In genomic region chr19:38004809-38005380, GRCm38 (mm10) we compare ENCODE assay signal across 13 mouse cellular contexts. TPM values are rescaled to one million over a fixed set of nuclear protein-coding genes. Genes with fewer than 3 reads are reported as not detected.
DNase-seq lines count a peak whose midpoint lies in the region; ATAC-seq and TF ChIP-seq lines count a peak whose summit lies in the region.
"Had no signal": no experiment of that assay in that cellular context is flagged by ENCODE, and none has a peak within 500 bp of the region (broad histone marks: within the 10 kb centered on the region; RNA-seq: fewer than 3 reads in every experiment).

No protein-coding gene starts in this region.

- no peak for TF ChIP-seq POLR2A in limb, embryonic 14.5 days (IDR thresholded peaks at IDR 0.05; ENCODE audit: borderline replicate concordance, extremely low read depth, insufficient read depth, insufficient read length)

- no peak overlapping the region for H3K9ac ChIP-seq in limb, embryonic 14.5 days (ENCODE audit: low read depth, low read length, severe bottlenecking)
- no peak overlapping the region for H3K9ac ChIP-seq in stomach, embryonic 14.5 days (replicated peaks; ENCODE audit: low read depth, low read length)
- H3K9ac ChIP-seq: forebrain, embryonic 15.5 days had no signal

- WGBS in limb, embryonic 14.5 days: 76% methylated on average over 8 of the region's 8 CpGs
- 84% methylated on average over 8 of the region's 8 CpGs for WGBS in limb, embryonic 10.5 days
- WGBS in stomach, embryonic 14.5 days: 75% methylated on average over 8 of the region's 8 CpGs

- no peak for ATAC-seq in limb, embryonic 14.5 days (ENCODE audit: low FRiP score, low read depth)
- ATAC-seq in stomach, embryonic 14.5 days (ENCODE audit: insufficient number of reproducible peaks, insufficient read depth, low FRiP score, low read depth): no peak
- ATAC-seq in monocyte, adult 5-6 weeks (replicated peaks; ENCODE audit: insufficient number of reproducible peaks, low FRiP score, low TSS enrichment, poor library complexity, severe bottlenecking): no peak
- ATAC-seq: forebrain, embryonic 15.5 days had no signal

- no peak overlapping the region for H3K4me2 ChIP-seq in limb, embryonic 14.5 days (replicated peaks; ENCODE audit: low read depth, low read length, severe bottlenecking)
- no peak overlapping the region for H3K4me2 ChIP-seq in stomach, embryonic 14.5 days (replicated peaks; ENCODE audit: low read depth, low read length)
- H3K4me2 ChIP-seq: forebrain, embryonic 15.5 days had no signal

- no peak overlapping the region for H3K27ac ChIP-seq in limb, embryonic 14.5 days (replicated peaks; ENCODE audit: low read depth, low read length)
- H3K27ac ChIP-seq in limb, embryonic 10.5 days: no peak overlapping the region
- H3K27ac ChIP-seq in stomach, embryonic 14.5 days (ENCODE audit: low read length): peak overlapping the region; percentile 39; the same call in 1 of the 2 replicates
- H3K27ac ChIP-seq: forebrain, embryonic 15.5 days; left cerebral cortex, adult 2 months had no signal

- H3K4me3 ChIP-seq in limb, embryonic 14.5 days (replicated peaks; ENCODE audit: low read length): no peak overlapping the region
- no peak overlapping the region for H3K4me3 ChIP-seq in limb, embryonic 10.5 days
- H3K4me3 ChIP-seq in stomach, embryonic 14.5 days (ENCODE audit: low read depth, low read length): no peak overlapping the region
- H3K4me3 ChIP-seq: forebrain, embryonic 15.5 days; left cerebral cortex, adult 2 months; megakaryocyte, embryonic 14.5 days had no signal

- H3K36me3 ChIP-seq in limb, embryonic 14.5 days (ENCODE audit: control insufficient read depth, insufficient read depth, low read length): no peaks in the 10 kb centered on the region
- no peaks in the 10 kb centered on the region for H3K36me3 ChIP-seq in limb, embryonic 10.5 days
- no peaks in the 10 kb centered on the region for H3K36me3 ChIP-seq in stomach, embryonic 14.5 days (ENCODE audit: control insufficient read depth, insufficient read depth, low read length)
- H3K36me3 ChIP-seq: forebrain, embryonic 15.5 days had no signal

- H3K27me3 ChIP-seq in limb, embryonic 14.5 days (ENCODE audit: control insufficient read depth, insufficient read depth, low read length): no peaks in the 10 kb centered on the region
- H3K27me3 ChIP-seq in limb, embryonic 10.5 days (ENCODE audit: low read depth, poor library complexity, severe bottlenecking): no peaks in the 10 kb centered on the region
- H3K27me3 ChIP-seq in stomach, embryonic 14.5 days (ENCODE audit: control insufficient read depth, insufficient read depth, low read length): no peaks in the 10 kb centered on the region
- H3K27me3 ChIP-seq: forebrain, embryonic 15.5 days had no signal

- H3K4me1 ChIP-seq in limb, embryonic 14.5 days (ENCODE audit: control insufficient read depth, insufficient read depth, low read length): peaks cover 16% of the 10 kb centered on the region
- H3K4me1 ChIP-seq in limb, embryonic 10.5 days: 0 out of 2 replicates have a peak, but pooled peaks cover 2% of the 10 kb centered on the region
- H3K4me1 ChIP-seq in stomach, embryonic 14.5 days (ENCODE audit: control insufficient read depth, insufficient read depth, low read length): peaks cover 13% of the 10 kb centered on the region
- H3K4me1 ChIP-seq: forebrain, embryonic 15.5 days; megakaryocyte, embryonic 14.5 days had no signal

- no peaks in the 10 kb centered on the region for H3K9me3 ChIP-seq in limb, embryonic 14.5 days (ENCODE audit: control insufficient read depth, low read length)
- H3K9me3 ChIP-seq in limb, embryonic 10.5 days (replicated peaks): no peaks in the 10 kb centered on the region
- H3K9me3 ChIP-seq in stomach, embryonic 14.5 days (ENCODE audit: control insufficient read depth, low read depth, low read length): no peaks in the 10 kb centered on the region
- H3K9me3 ChIP-seq: forebrain, embryonic 15.5 days had no signal

- DNase-seq in limb, embryonic 14.5 days (ENCODE audit: low spot score): peak; percentile 27
- DNase-seq in limb, embryonic 10.5 days (ENCODE audit: low spot score): no peak
- DNase-seq in fibroblast of lung, adult 2 months (ENCODE audit: low read depth): peak; percentile 83
- DNase-seq in kidney, postnatal 10 days: peak; percentile 46
- DNase-seq in adrenal gland, adult 18-20 months (ENCODE audit: low spot score in 2 of 2): no peak
- DNase-seq in left cerebral cortex, postnatal 14 days (ENCODE audit: low spot score in 2 of 2): no peak
- DNase-seq: adrenal gland, postnatal 36 days; thymus, adult 18-20 months had no signal

- intact Hi-C loops in left cerebral cortex, postnatal 14 days (cut with DNase I): no loop called here

RNA-seq across cellular contexts. Expression of gene Myof, which starts 38.5 kb away (rescaled TPM):
- 32.8 and 35.9 TPM in 2 replicates for polyA plus RNA-seq in limb, embryonic 14.5 days (2012; rRNA removed)
- 19.7 and 21.8 TPM in 2 replicates for polyA plus RNA-seq in limb, embryonic 14.5 days (2014; fragmentation: Nextera tagmentation; extraction: Ambion mirVana)
- polyA plus RNA-seq in limb, embryonic 10.5 days (2016; fragmentation: Nextera tagmentation; extraction: Ambion mirVana): 0.89 and 1.8 TPM in 2 replicates
- polyA plus RNA-seq in stomach, embryonic 14.5 days (2014; fragmentation: Nextera tagmentation; extraction: Ambion mirVana): 22.7 and 25.1 TPM in 2 replicates
- 4.6 to 10.5 TPM (median 7.5 TPM) in 3 replicates for total RNA-seq in monocyte, adult 5-6 weeks (2017)
- 10 to 100 TPM; 29.4 to 34.1 TPM for total RNA-seq in adrenal gland, adult 18-20 months (2021)
- total RNA-seq in left cerebral cortex, postnatal 14 days (2021): 1 to 10 TPM; 5.9 to 6.4 TPM

RNA-seq across cellular contexts. Expression of gene Cep55, which starts 49.9 kb away (rescaled TPM):
- 17.0 and 22.0 TPM in 2 replicates for polyA plus RNA-seq in limb, embryonic 14.5 days (2012; rRNA removed)
- polyA plus RNA-seq in limb, embryonic 14.5 days (2014; fragmentation: Nextera tagmentation; extraction: Ambion mirVana): 20.3 and 21.0 TPM in 2 replicates
- 27.3 and 33.1 TPM in 2 replicates for polyA plus RNA-seq in limb, embryonic 10.5 days (2016; fragmentation: Nextera tagmentation; extraction: Ambion mirVana)
- 28.5 and 33.3 TPM in 2 replicates for polyA plus RNA-seq in stomach, embryonic 14.5 days (2014; fragmentation: Nextera tagmentation; extraction: Ambion mirVana)
- total RNA-seq in monocyte, adult 5-6 weeks (2017): 2.9 to 4.1 TPM (median 3.4 TPM) in 3 replicates
- total RNA-seq in adrenal gland, adult 18-20 months (2021): under 1 TPM; 0.35 to 0.73 TPM
- under 1 TPM; 0.57 to 0.66 TPM for total RNA-seq in left cerebral cortex, postnatal 14 days (2021)

Comparison
In these comparisons a context has a peak if more than half of its experiments do, and no peak if none do; other contexts are left out.
1. DNase-seq: peak in limb, embryonic 14.5 days (single experiment), fibroblast of lung, adult 2 months (single experiment) and kidney, postnatal 10 days (single experiment); none in limb, embryonic 10.5 days (single experiment), adrenal gland, adult 18-20 months (0 of 2) and left cerebral cortex, postnatal 14 days (0 of 2).